ENCODE assay signal across 9 mouse cellular contexts in the genomic region with DNA sequence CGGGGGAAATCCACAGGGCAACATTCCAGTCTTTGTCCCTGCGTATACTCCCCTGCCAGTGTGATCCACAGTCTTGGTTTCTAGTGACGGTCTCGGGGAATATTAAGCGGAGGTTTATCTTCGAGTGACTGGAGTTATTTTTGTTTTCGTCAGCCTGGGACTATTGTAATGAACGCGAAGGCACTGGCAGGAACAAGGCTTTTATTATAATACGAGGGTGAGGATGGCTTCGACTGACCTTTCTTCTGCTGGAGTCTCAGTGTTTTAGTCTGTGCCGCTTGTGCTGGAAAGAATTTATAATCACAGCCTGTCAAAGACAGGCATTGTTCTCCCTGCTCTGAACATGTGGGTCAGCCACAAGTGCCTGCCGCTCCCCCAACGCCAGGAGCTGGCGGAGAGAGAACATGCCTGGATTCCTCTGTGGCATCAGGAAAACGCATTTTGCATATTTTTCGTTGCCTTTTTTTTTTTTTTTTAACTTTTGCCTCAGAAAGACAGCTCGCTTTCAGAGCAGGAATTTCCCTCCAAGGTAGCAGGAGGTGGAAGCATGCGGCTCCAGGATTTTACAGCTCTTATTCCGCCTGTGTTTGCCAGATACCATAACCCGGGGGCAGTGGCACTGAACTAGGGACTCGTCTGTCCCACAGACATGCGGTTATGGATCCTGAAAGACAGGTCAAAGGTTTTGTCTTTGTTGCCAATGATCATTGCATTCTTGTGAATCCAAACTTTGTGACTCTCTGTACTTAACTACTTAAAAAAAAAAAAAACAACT.
A peak's percentile ranks its signal among the peaks of the same experiment; 100 is the strongest.
DNase-seq lines count a peak whose midpoint lies in the region; ATAC-seq and TF ChIP-seq lines count a peak whose summit lies in the region.
"Had no signal": no experiment of that assay in that cellular context is flagged by ENCODE, and none has a peak within 500 bp of the region (broad histone marks: within the 10 kb centered on the region; RNA-seq: fewer than 3 reads in every experiment).

No protein-coding gene starts in this region.

- H3K4me1 ChIP-seq in heart, embryonic 12.5 days (replicated peaks) = peaks cover 22% of the 10 kb centered on the region
- peaks cover 20% of the 10 kb centered on the region for H3K4me1 ChIP-seq in kidney, embryonic 16.5 days (ENCODE audit: insufficient read depth, low read length)
- H3K4me1 ChIP-seq in limb, embryonic 14.5 days (ENCODE audit: control insufficient read depth, insufficient read depth, low read length) = peaks cover 44% of the 10 kb centered on the region
- H3K4me1 ChIP-seq: liver, embryonic 15.5 days had no signal

- H3K4me2 ChIP-seq in heart, embryonic 12.5 days = peak overlapping the region; percentile 61
- peak overlapping the region; percentile 52 for H3K4me2 ChIP-seq in kidney, embryonic 16.5 days (replicated peaks; ENCODE audit: low read depth, low read length)
- H3K4me2 ChIP-seq in limb, embryonic 14.5 days (replicated peaks; ENCODE audit: low read depth, low read length, severe bottlenecking) = peak overlapping the region; percentile 46
- H3K4me2 ChIP-seq: liver, embryonic 15.5 days had no signal

- TF ChIP-seq POLR2A in limb, embryonic 14.5 days (IDR thresholded peaks at IDR 0.05; ENCODE audit: borderline replicate concordance, extremely low read depth, insufficient read depth, insufficient read length) = no peak

- ATAC-seq in heart, embryonic 12.5 days (ENCODE audit: insufficient number of reproducible peaks, low FRiP score) = no peak
- peak; percentile 72; the same call in 1 of the 2 replicates for ATAC-seq in kidney, embryonic 16.5 days (ENCODE audit: low FRiP score, low TSS enrichment)
- ATAC-seq in limb, embryonic 14.5 days (ENCODE audit: low FRiP score, low read depth) = peak; percentile 84
- ATAC-seq in erythroid progenitor cell, adult 5-6 weeks (replicated peaks; ENCODE audit: low FRiP score, poor library complexity, severe bottlenecking) = no peak
- ATAC-seq in erythroblast, adult 5-6 weeks (replicated peaks; ENCODE audit: low FRiP score, poor library complexity, severe bottlenecking) = no peak

- 0 out of 2 replicates have a peak overlapping the region, but pooled peaks have one; percentile 56 for H3K27ac ChIP-seq in heart, embryonic 12.5 days (ENCODE audit: poor library complexity, severe bottlenecking)
- peak overlapping the region; percentile 64 for H3K27ac ChIP-seq in kidney, embryonic 16.5 days (ENCODE audit: low read length)
- H3K27ac ChIP-seq in limb, embryonic 14.5 days (replicated peaks; ENCODE audit: low read depth, low read length) = peak overlapping the region; percentile 73
- H3K27ac ChIP-seq: liver, embryonic 15.5 days had no signal

- no peaks in the 10 kb centered on the region for H3K9me3 ChIP-seq in heart, embryonic 12.5 days (replicated peaks)
- H3K9me3 ChIP-seq in kidney, embryonic 16.5 days (ENCODE audit: low read length) = no peaks in the 10 kb centered on the region
- no peaks in the 10 kb centered on the region for H3K9me3 ChIP-seq in limb, embryonic 14.5 days (ENCODE audit: control insufficient read depth, low read length)
- H3K9me3 ChIP-seq: liver, embryonic 15.5 days had no signal

- peak overlapping the region; percentile 33 for H3K4me3 ChIP-seq in heart, embryonic 12.5 days
- H3K4me3 ChIP-seq in kidney, embryonic 16.5 days (ENCODE audit: low read length) = peak overlapping the region; percentile 28
- peak overlapping the region; percentile 26 for H3K4me3 ChIP-seq in limb, embryonic 14.5 days (replicated peaks; ENCODE audit: low read length)
- H3K4me3 ChIP-seq: liver, embryonic 15.5 days had no signal

- peak overlapping the region; percentile 9; the same call in 1 of the 2 replicates for H3K9ac ChIP-seq in heart, embryonic 12.5 days
- peak overlapping the region; percentile 45 for H3K9ac ChIP-seq in kidney, embryonic 16.5 days (replicated peaks; ENCODE audit: low read length)
- H3K9ac ChIP-seq in limb, embryonic 14.5 days (ENCODE audit: low read depth, low read length, severe bottlenecking) = peak overlapping the region; percentile 9; the same call in 1 of the 2 replicates
- H3K9ac ChIP-seq: liver, embryonic 15.5 days had no signal

- WGBS in heart, embryonic 12.5 days = 22% methylated on average over 23 of the region's 23 CpGs
- WGBS in kidney, embryonic 16.5 days = 5% methylated on average over 23 of the region's 23 CpGs
- 6% methylated on average over 23 of the region's 23 CpGs for WGBS in limb, embryonic 14.5 days

- peaks cover 9% of the 10 kb centered on the region for H3K27me3 ChIP-seq in heart, embryonic 12.5 days (replicated peaks)
- no peaks in the 10 kb centered on the region for H3K27me3 ChIP-seq in kidney, embryonic 16.5 days (ENCODE audit: insufficient read depth, low read length)
- H3K27me3 ChIP-seq in limb, embryonic 14.5 days (ENCODE audit: control insufficient read depth, insufficient read depth, low read length) = no peaks in the 10 kb centered on the region
- H3K27me3 ChIP-seq: liver, embryonic 15.5 days had no signal

- peak; percentile 3 for DNase-seq in NIH3T3 (ENCODE audit: low read depth)
- DNase-seq in embryo, embryonic 10 days (ENCODE audit: low spot score) = peak; percentile 81
- peak; percentile 63 for DNase-seq in limb, embryonic 14.5 days (ENCODE audit: low spot score)
- peak; percentile 71 for DNase-seq in right cerebral cortex, adult 18-20 months

- H3K36me3 ChIP-seq in heart, embryonic 12.5 days = no peaks in the 10 kb centered on the region
- no peaks in the 10 kb centered on the region for H3K36me3 ChIP-seq in kidney, embryonic 16.5 days (ENCODE audit: insufficient read depth, low read length)
- H3K36me3 ChIP-seq in limb, embryonic 14.5 days (ENCODE audit: control insufficient read depth, insufficient read depth, low read length) = no peaks in the 10 kb centered on the region
- H3K36me3 ChIP-seq: liver, embryonic 15.5 days had no signal

Comparison
In these comparisons a context has a peak if more than half of its experiments do, and no peak if none do; other contexts are left out.
1. DNase-seq: peak in every context shown above with its lines; median percentile 81 in embryo, embryonic 10 days; 71 in right cerebral cortex, adult 18-20 months; 63 in limb, embryonic 14.5 days; 3 in NIH3T3.
2. ATAC-seq: peak in kidney, embryonic 16.5 days (single experiment) and limb, embryonic 14.5 days (single experiment); none in heart, embryonic 12.5 days (single experiment), erythroid progenitor cell, adult 5-6 weeks (single experiment) and erythroblast, adult 5-6 weeks (single experiment).
3. Peak in every context shown above with its lines, with median percentiles within 50 percentile points of each other: H3K27ac ChIP-seq, H3K4me2 ChIP-seq, H3K4me3 ChIP-seq and H3K9ac ChIP-seq.